Mouse (Mus musculus): Measurements from ENCODE around the gene Tfip11.

- TF ChIP-seq POLR2A (IDR thresholded peaks at IDR 0.05; ENCODE audit: low read depth, low read length) (no peak), E2F4 (IDR thresholded peaks at IDR 0.05; ENCODE audit: insufficient replicate concordance, low read depth, low read length) (no peak)
These were observed 43.9 kb upstream of the Tfip11 start for GRCm38 (mm10) chr5:112282123-112282779.

Data from CH12.LX (cell line).